Comparison of ENCODE assay signal across 23 mouse cellular contexts in genomic region chr9:56382786-56383185, GRCm38 (mm10). TPM values are rescaled to one million over a fixed set of nuclear protein-coding genes. Genes with fewer than 3 reads are reported as not detected.
DNase-seq lines count a peak whose midpoint lies in the region; ATAC-seq and TF ChIP-seq lines count a peak whose summit lies in the region.
"Had no signal": no experiment of that assay in that cellular context is flagged by ENCODE, and none has a peak within 500 bp of the region (broad histone marks: within the 10 kb centered on the region; RNA-seq: fewer than 3 reads in every experiment).

No protein-coding gene starts in this region.

- H3K36me3 ChIP-seq in forebrain, embryonic 14.5 days (ENCODE audit: control insufficient read depth, insufficient read depth, low read length): no peaks in the 10 kb centered on the region
- H3K36me3 ChIP-seq in forebrain, embryonic 10.5 days (replicated peaks): no peaks in the 10 kb centered on the region
- H3K36me3 ChIP-seq in intestine, embryonic 16.5 days (ENCODE audit: control insufficient read depth, insufficient read depth, low read length): 0 out of 2 replicates have a peak, but pooled peaks cover 3% of the 10 kb centered on the region
- H3K36me3 ChIP-seq: embryonic facial prominence, embryonic 13.5 days; hindbrain, embryonic 12.5 days had no signal

- no peaks in the 10 kb centered on the region for H3K9me3 ChIP-seq in forebrain, embryonic 14.5 days (replicated peaks; ENCODE audit: control insufficient read depth, low read length)
- H3K9me3 ChIP-seq in forebrain, embryonic 10.5 days: no peaks in the 10 kb centered on the region
- H3K9me3 ChIP-seq in intestine, embryonic 16.5 days (ENCODE audit: control insufficient read depth, low read length): no peaks in the 10 kb centered on the region
- H3K9me3 ChIP-seq: embryonic facial prominence, embryonic 13.5 days; heart, embryonic 10.5 days; hindbrain, embryonic 12.5 days had no signal

- no peaks in the 10 kb centered on the region for H3K27me3 ChIP-seq in forebrain, embryonic 14.5 days (replicated peaks; ENCODE audit: control insufficient read depth, insufficient read depth, low read length)
- no peaks in the 10 kb centered on the region for H3K27me3 ChIP-seq in forebrain, embryonic 10.5 days (ENCODE audit: poor library complexity, severe bottlenecking)
- no peaks in the 10 kb centered on the region for H3K27me3 ChIP-seq in intestine, embryonic 16.5 days (replicated peaks; ENCODE audit: control insufficient read depth, insufficient read depth, low read length)
- H3K27me3 ChIP-seq: embryonic facial prominence, embryonic 13.5 days; hindbrain, embryonic 12.5 days had no signal

- peak; percentile 69 for DNase-seq in forebrain, embryonic 14.5 days (ENCODE audit: low spot score)
- no peak for DNase-seq in forebrain, embryonic 10.5 days (ENCODE audit: extremely low spot score, low spot score)
- peak; percentile 25 for DNase-seq in 3T3-L1 (ENCODE audit: low read depth, low spot score)
- DNase-seq in Muller cell, postnatal 12 days (ENCODE audit: inconsistent ontology term): peak; percentile 54
- no peak for DNase-seq in adrenal gland, postnatal 4 days (ENCODE audit: low spot score in 2 of 2)
- DNase-seq: adrenal gland, postnatal 10 days; cerebellum, adult 11-12 months; cerebellum, adult 9-10 months; cerebellum, postnatal 25 days; gastrocnemius, postnatal 36 days; heart, adult 18-20 months; heart, postnatal 10 days; heart, postnatal 4 days; kidney, adult 11 months; kidney, adult 9 months had no signal

- H3K4me1 ChIP-seq in forebrain, embryonic 14.5 days (ENCODE audit: control insufficient read depth, insufficient read depth, low read length): no peaks in the 10 kb centered on the region
- H3K4me1 ChIP-seq in forebrain, embryonic 10.5 days: no peaks in the 10 kb centered on the region
- H3K4me1 ChIP-seq in embryonic fibroblast, embryonic 13.5 days (ENCODE audit: control insufficient read depth, insufficient read depth, low read length): peaks cover 2% of the 10 kb centered on the region; the same call in 1 of the 2 replicates
- no peaks in the 10 kb centered on the region for H3K4me1 ChIP-seq in intestine, embryonic 16.5 days (ENCODE audit: control insufficient read depth, insufficient read depth, low read length)
- H3K4me1 ChIP-seq: embryonic facial prominence, embryonic 13.5 days; heart, embryonic 10.5 days; hindbrain, embryonic 12.5 days had no signal

- TF ChIP-seq POLR2A in embryonic fibroblast, embryonic 13.5 days (IDR thresholded peaks at IDR 0.05; ENCODE audit: low read depth, low read length): no peak

- H3K9ac ChIP-seq in forebrain, embryonic 14.5 days (ENCODE audit: low read length): no peak overlapping the region
- H3K9ac ChIP-seq in intestine, embryonic 16.5 days (ENCODE audit: low read depth, low read length): no peak overlapping the region
- H3K9ac ChIP-seq: embryonic facial prominence, embryonic 13.5 days; hindbrain, embryonic 12.5 days had no signal

- H3K27ac ChIP-seq in forebrain, embryonic 14.5 days (ENCODE audit: low read depth, low read length): no peak overlapping the region
- no peak overlapping the region for H3K27ac ChIP-seq in forebrain, embryonic 10.5 days
- peak overlapping the region; percentile 40; the same call in 1 of the 2 replicates for H3K27ac ChIP-seq in embryonic fibroblast, embryonic 13.5 days (ENCODE audit: insufficient read depth, low read length)
- no peak overlapping the region for H3K27ac ChIP-seq in intestine, embryonic 16.5 days (ENCODE audit: low read length)
- H3K27ac ChIP-seq: embryonic facial prominence, embryonic 13.5 days; heart, embryonic 10.5 days; hindbrain, embryonic 12.5 days had no signal

- TF ChIP-seq CTCF in embryonic fibroblast, embryonic 13.5 days (IDR thresholded peaks at IDR 0.05; ENCODE audit: borderline replicate concordance, insufficient read depth, low read length): no peak

- WGBS in forebrain, embryonic 14.5 days: 46% methylated on average over 1 of the region's 1 CpGs
- 90% methylated on average over 1 of the region's 1 CpGs for WGBS in forebrain, embryonic 10.5 days
- WGBS in intestine, embryonic 16.5 days: 57% methylated on average over 1 of the region's 1 CpGs

- ATAC-seq in forebrain, embryonic 14.5 days: peak; percentile 40; the same call in 1 of the 2 replicates
- no peak for ATAC-seq in intestine, embryonic 16.5 days
- ATAC-seq: hindbrain, embryonic 16.5 days; inflammation-experienced regulatory T-cells, adult 6 months had no signal

- no peak overlapping the region for H3K4me2 ChIP-seq in forebrain, embryonic 14.5 days (ENCODE audit: low read length)
- no peak overlapping the region for H3K4me2 ChIP-seq in intestine, embryonic 16.5 days (ENCODE audit: low read depth, low read length)
- H3K4me2 ChIP-seq: embryonic facial prominence, embryonic 13.5 days; hindbrain, embryonic 12.5 days had no signal

- H3K4me3 ChIP-seq in forebrain, embryonic 14.5 days (ENCODE audit: low read depth, low read length): no peak overlapping the region
- no peak overlapping the region for H3K4me3 ChIP-seq in forebrain, embryonic 10.5 days
- H3K4me3 ChIP-seq in embryonic fibroblast, embryonic 13.5 days (ENCODE audit: insufficient read depth, low read length): no peak overlapping the region
- H3K4me3 ChIP-seq in intestine, embryonic 16.5 days (ENCODE audit: low read length): no peak overlapping the region
- H3K4me3 ChIP-seq: embryonic facial prominence, embryonic 13.5 days; erythroblast, embryonic 14.5 days; heart, embryonic 10.5 days; hindbrain, embryonic 12.5 days had no signal

RNA-seq across cellular contexts. Expression of gene Peak1, which starts 35.1 kb away (rescaled TPM):
- 2.5 and 4.1 TPM in 2 replicates for polyA plus RNA-seq in forebrain, embryonic 14.5 days (2014; fragmentation: Nextera tagmentation; extraction: Ambion mirVana)
- polyA plus RNA-seq in forebrain, embryonic 10.5 days (2016; fragmentation: Nextera tagmentation; extraction: Ambion mirVana): 3.7 and 4.3 TPM in 2 replicates
- polyA plus RNA-seq in embryonic fibroblast, embryonic 13.5 days (2011; ENCODE audit: insufficient read length, low read depth, missing spikeins): 83.7 and 133 TPM in 2 replicates
- polyA plus RNA-seq in intestine, embryonic 16.5 days (2015; fragmentation: Nextera tagmentation; extraction: Ambion mirVana): 7.8 and 9.4 TPM in 2 replicates
- 10 to 100 TPM; 52.5 to 54.8 TPM for total RNA-seq in adrenal gland, postnatal 4 days (2021)

RNA-seq across cellular contexts. Expression of gene Hmg20a, which starts 35.6 kb away (rescaled TPM):
- polyA plus RNA-seq in forebrain, embryonic 14.5 days (2014; fragmentation: Nextera tagmentation; extraction: Ambion mirVana): 65.7 and 77.8 TPM in 2 replicates
- polyA plus RNA-seq in forebrain, embryonic 10.5 days (2016; fragmentation: Nextera tagmentation; extraction: Ambion mirVana): 62.0 and 63.6 TPM in 2 replicates
- 33.1 and 38.6 TPM in 2 replicates for polyA plus RNA-seq in embryonic fibroblast, embryonic 13.5 days (2011; ENCODE audit: insufficient read length, low read depth, missing spikeins)
- polyA plus RNA-seq in intestine, embryonic 16.5 days (2015; fragmentation: Nextera tagmentation; extraction: Ambion mirVana): 38.1 and 38.4 TPM in 2 replicates
- 10 to 100 TPM; 55.8 to 59.0 TPM for total RNA-seq in adrenal gland, postnatal 4 days (2021)

Comparison
In these comparisons a context has a peak if more than half of its experiments do, and no peak if none do; other contexts are left out.
1. DNase-seq: peak in forebrain, embryonic 14.5 days (single experiment), 3T3-L1 (single experiment) and Muller cell, postnatal 12 days (single experiment); none in forebrain, embryonic 10.5 days (single experiment) and adrenal gland, postnatal 4 days (0 of 2).